Mouse (Mus musculus): ENCODE measurements around the gene Slc50a1.

Slc50a1 gene

DNA sequence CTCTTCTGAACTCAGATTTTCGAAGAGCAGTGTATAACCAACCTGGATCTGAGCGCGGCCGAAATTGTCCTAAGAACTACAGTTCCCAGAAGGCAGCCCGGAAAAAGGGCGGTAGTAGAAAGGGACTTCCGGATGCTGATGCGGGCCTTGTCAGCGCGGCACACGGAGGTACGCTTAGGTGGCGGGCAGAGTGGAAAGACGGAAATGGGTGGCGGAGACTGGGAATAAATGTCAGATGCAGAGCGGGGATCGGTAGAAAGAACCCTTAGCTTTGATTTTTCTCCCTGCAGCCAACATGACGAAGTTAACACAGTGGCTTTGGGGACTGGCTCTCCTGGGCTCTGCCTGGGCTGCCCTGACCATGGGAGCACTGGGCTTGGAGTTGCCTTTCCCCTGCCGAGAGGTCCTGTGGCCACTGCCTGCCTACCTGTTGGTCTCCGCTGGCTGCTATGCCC, 3.9 kb downstream of the Slc50a1 start:
- DNase-seq (ENCODE audit: low spot score in 2 of 2): peak in 1 of 2 experiments; percentile 75

DNA sequence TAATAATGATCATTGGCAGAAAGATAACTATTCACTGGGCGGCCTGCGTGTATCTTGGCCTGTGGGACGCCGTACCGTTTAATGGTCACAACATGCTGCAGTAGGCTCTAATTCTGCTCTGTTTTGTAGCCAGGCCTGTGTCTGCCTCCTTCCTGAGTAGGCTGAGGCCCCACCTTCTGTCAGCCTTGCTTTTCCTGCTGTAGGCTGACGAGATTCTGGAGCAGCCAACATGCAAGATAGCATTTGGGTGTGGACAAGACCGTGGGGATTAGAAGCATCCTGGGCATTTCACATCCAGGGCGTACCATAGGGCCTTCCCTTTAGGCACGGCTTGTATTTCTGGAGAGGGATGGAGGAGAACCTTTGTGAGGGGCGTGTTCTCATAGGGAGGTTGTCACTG, 8.0 kb downstream of the Slc50a1 start:
- DNase-seq (ENCODE audit: low spot score in 2 of 2): no peak

DNA sequence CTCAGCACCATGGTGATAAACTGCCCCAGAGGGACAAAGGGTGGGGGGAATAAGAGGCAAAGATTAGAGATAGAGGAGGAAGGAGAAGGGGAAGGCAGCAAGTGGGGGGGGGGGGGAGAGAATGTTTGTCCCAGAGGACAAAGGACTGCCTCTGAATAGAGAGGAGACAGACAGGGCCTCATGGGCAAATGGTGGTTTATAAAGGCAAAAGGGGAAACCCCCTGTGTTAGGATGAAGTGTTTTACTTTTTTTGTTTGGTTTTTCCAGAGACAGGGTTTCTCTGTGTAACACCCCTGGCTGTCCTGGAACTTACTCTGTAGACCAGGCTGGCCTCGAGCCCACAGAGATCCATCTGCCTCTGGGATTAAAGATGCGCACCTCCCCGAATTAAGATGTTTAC, 10.2 kb downstream of the Slc50a1 start:
- DNase-seq (ENCODE audit: low spot score in 2 of 2): no peak

DNA sequence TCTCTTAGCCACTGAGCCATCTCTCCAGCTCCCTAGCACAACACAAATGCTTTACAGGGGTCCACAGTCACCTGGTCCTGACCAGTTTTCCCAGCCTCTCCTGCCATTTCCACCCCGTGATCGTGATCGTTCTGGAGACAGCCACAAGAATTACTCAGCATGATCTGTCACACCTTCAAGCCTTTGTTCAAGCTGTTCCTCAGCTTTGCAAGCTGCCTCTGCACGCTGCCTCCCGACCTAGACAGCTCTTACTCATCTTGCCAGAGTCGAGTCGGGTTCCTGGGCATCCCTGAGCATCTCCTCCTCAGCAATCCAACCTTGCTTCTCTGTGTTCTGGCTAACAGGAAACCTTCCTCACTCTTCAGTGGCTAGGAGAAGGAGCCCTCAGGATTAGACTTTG, 11.3 kb downstream of the Slc50a1 start, which contains the start of gene Dpm3:
Gene Dpm3 (plus strand): TSS at position 283 of the 400 bp plus-strand sequence.
- no peak for DNase-seq (ENCODE audit: low spot score in 2 of 2)

DNA sequence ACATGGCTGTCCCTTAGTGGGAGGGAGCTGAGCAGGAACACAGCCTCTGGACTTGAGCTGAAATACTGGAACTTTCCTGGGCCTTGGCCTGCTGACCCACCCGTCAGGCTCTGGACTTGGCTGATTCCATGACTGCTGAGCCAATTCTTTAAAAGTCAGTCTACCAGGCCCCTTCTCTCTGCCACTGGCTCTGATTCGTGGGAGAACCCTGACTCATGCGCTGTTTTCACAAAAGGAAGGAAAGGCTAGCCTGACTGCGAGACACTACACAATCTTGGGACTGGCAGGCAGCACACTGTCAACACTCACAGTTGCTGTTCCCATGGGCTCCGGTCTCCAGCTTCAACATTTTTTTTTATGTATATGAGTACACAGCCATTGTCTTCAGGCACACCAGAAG, 14.2 kb downstream of the Slc50a1 start:
- DNase-seq (ENCODE audit: low spot score in 2 of 2): no peak

DNA sequence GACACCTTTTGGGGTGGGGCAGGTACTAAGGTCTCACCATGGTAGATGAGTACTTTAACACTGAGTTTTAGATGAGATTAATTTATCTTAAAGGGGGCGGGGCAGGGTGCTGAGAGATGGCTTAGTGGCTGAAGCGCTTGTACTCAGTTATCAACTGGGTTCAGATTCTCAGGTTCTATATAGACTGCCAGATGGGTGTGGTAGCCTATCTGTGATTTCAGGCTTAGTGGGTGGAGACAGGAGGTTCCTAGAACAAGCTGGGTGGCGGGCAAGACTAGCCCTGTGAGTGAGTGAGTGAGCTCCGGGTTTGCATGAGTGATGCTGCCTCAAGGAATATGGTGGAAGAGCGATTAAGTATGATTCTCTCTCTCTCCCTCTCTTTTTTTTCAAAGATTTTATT, 15.4 kb downstream of the Slc50a1 start:
- DNase-seq (ENCODE audit: low spot score in 2 of 2): no peak

DNA sequence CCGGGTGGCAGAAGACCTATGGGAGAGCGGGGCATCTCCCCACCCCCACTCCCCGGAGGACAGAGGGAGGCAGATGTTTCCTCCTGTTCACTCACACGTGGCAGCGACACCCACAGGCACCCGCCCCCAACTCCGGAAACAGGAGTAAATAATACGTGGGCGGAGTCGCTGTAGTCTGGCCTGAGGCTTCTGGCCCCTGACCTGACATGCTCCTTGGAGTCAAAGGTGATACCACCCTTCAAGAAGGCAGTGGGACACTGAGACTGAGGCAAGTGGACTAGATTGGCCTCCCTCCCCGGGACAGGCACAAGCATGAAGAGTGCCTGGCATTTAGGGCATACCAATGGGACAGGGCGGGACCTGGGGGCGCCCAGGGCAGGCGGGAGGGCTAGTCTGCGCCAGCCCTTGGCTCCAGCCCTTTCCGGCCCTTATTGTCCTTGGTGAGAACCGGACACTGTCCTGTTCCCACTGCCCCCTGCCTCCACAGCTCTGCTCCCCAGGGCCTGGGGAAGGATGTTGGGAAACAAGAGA, 18.9 kb downstream of the Slc50a1 start:
- no peak for DNase-seq (ENCODE audit: low spot score in 2 of 2)

DNA sequence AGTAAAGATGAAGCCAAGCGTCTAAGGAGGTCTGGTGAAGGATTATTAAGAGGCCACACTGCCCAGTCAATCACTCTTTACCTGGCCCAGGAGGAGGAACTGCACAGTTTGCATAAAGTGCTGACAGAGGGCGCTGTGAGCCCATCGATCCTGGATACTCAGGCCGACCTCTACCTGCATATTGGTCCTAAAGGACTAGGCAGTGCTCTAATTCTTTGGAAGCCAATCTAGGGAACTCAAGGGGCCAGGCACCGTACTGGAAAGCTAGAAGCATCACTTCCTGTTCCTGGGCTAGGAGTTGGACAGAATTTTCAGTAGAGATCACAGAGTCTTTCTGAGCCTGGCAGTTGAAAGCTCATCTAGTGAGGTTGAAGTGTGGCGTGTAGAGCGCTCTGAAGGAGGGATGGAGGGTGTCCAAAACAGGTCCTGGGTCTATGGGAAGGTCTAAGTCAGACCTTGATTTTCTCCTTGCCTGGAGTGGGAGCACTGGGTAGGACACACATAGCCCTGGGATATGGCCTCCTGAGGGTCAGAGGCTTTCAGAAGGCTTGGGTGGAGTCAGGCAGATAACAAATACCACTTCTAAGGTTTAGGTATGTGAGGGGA, 19.8 kb downstream of the Slc50a1 start:
- DNase-seq (ENCODE audit: low spot score in 2 of 2): no peak

DNA sequence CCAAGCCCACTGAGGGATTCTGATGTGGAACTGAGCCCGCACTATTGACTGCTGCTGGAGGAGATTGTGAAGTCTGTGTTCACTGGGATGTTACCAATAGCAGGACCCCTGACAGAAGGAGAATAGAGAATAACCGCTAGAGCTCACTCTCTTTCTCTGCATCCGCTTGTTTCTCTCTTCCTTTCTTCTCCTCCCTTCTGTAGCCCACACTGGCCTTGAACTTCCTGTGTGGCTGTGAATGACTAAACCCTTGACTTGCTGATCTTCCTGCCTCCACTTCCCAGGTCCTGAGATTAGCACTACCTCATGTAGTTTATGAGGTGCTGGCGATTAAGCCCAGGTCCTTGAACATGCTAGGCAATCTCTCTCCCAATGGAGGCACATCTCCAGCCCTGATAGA, 22.9 kb downstream of the Slc50a1 start:
- DNase-seq (ENCODE audit: low spot score in 2 of 2): no peak

DNA sequence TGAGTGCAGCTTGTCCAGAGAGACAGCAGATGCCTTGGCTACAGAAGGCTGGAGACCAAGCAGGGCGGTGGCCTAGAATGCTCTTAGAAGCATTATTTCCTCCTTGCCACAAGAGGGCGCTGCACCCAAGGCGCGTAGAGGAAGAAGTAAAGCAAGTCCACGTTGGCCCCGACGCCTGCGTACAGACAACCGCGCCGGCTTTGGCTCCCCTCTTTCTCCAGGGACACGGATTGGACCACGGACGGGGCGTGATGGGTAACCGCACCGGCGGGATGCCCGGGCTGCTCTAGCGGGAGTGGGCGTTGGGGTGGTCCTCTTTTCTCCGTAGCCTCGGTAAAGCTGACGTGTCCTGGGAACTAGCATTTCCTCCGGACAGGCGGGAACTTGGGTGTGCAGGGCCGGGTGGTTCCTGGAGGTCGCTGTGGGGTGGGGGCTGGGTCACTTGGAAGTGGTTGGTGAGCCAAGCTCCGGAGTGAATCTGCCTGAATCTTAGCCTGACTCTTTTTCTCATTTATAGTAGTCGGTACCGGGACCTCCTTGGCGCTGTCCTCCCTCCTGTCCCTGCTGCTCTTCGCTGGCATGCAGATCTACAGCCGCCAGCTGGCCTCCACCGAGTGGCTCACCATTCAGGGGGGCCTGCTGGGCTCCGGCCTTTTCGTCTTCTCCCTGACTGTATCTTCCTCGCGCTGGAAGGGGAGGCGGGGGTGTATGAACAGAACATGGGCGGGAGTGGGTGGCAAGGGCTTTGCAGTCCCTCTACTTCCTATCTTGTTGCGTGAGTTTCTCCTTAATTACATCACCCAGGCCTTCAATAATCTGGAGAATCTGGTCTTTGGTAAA, 23.9 kb downstream of the Slc50a1 start, which contains the start of gene Trim46:
Gene Trim46 (minus strand): TSS at position 49 of the 840 bp plus-strand sequence.
- DNase-seq (ENCODE audit: low spot score in 2 of 2): peak; percentile 84 to 88

DNA sequence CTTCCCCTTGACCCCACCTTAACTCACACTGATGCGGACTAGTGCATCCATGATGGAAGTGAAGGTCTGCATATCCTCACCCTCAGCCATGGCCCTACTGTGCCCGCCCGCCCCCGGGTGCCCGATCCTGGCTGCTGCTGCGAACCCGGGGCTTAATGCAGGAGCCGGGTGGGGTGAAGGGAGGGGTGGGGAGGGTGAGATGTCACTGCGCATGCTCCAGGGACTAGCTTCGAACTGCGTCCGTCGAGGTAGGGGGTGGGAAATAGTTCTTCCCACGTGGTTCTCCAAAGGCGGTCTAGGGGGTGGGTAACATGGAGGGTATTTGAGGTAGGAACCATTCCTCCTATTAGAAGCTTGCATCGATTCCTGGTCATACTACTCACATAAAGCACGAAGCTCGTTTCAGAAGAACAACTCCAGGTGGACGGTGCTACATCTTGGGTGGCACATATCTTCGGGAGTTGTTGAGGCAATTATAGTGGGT, 24.6 kb downstream of the Slc50a1 start, which contains the start of gene Krtcap2:
Gene Krtcap2 (plus strand): TSS at position 279 of the 484 bp plus-strand sequence.
- no peak for DNase-seq (ENCODE audit: low spot score in 2 of 2)

DNA sequence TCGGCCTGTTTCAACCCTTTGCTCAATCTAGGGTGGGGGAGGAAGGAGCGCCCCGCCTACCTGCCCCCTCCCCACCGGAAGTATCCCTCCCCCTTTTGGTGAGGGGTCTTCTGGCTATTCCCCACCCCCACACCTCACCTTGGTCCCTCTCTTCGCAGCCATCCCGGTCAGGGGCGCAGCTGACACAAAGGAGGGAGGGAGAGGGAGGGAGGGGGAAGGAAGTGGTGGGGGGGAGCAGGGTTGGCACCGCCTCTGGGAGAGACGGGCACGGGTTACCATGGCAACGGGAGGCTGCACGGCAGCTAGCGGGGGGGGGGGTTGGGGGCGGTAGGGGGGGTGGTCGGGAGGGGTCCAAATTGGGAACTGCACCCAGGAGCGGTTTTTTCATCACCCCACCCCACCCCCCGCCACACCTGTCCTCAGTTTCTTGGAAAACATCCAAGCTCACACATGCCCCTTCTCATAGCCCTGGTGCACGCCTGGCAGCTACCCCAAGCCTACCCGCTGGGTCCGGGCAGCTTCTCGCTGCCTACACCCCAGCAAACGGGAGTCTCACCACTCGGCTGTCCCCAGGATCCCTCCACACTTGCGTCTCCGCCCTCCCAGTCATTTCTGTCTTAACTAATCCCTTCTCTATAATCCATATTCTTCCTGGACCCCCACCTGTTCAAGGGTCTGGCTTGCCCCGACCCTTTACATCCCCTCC, 25.2 kb downstream of the Slc50a1 start:
- DNase-seq (ENCODE audit: low spot score in 2 of 2): no peak

DNA sequence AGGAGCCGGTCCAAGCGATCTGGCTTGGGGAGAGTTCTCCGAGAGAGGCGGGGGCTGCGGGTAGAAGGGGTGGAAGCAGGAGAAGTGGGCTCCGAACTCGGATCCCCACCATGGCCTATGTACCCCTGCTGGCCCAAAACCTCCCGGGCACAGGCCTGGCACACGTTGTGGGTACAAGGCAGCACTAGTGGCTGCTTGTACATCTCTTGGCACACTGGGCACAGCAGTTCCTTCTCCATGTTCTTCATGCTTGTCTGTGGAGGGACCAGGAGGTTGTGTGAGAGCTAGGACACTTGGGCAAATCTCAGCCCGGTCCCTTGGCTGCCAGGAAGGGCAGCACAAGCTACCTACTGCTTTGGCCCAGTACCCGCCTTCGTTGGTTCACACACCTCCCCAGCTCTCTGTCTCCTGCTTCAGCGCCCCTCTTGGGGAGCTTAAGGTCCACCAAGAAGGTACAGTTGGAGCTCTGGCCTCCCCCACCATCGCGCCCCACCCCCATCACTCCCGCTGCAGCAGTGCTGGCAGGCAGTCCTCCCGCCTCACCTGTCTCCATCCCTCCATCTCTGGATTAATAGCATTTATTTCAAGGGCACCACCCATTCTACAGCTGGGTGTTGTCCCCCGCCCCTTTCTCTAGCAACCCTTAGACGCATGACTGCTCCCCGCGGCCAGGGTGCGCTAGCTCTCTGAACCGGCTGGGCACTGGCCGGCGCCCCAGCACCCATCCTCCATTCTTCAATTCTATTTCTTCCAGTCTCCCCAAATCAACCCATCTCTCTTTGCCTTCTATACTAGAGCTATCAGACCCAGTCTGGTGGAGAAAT, 26.0 kb downstream of the Slc50a1 start:
- no peak for DNase-seq (ENCODE audit: low spot score in 2 of 2)

DNA sequence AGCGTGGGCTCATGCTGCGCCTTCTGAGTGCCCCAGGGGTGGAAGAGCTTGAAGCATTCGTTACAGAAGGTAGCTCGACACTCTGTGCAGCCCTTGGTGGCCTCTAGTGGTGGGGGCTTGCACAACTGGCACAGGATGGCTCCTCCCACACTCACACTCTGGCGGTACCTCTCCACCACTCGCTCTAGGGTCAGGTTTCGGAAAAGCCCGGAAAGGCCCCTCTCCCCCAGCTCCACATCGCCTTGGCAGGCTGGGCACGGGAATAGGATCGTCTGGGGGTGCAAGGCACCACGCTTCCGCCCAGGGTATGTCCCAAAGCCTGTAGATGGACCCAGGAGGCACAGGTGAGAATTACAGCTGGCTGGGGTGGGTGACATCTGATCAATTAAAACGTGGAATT, 26.8 kb downstream of the Slc50a1 start:
- no peak for DNase-seq (ENCODE audit: low spot score in 2 of 2)

DNA sequence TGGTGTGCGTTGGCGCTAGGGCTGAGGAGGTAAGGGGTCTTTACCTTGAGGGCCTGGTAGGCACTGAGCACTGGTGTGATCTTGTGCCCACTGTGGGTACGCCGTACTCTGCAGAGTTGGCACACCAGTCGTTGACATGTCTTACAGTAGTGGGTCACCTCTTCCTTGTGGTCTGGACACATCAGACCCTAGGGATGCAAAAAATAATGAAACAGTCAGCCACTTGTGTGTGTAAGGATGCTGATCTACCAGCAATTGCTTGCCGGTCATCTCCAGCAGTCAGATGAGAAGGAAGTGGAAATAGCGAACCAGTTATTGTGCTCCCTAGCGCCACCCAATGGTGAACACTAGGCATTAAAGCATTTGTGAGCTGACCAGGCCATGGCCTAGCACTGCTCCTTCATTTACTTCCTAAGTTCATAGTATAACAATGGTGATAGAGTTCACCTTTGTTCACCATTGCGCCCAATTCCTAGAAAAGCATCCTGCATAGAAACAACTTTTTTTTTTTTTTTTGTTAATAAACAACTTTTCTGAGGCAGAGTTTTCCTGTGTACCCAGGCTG, 28.0 kb downstream of the Slc50a1 start:
- DNase-seq (ENCODE audit: low spot score in 2 of 2): no peak

DNA sequence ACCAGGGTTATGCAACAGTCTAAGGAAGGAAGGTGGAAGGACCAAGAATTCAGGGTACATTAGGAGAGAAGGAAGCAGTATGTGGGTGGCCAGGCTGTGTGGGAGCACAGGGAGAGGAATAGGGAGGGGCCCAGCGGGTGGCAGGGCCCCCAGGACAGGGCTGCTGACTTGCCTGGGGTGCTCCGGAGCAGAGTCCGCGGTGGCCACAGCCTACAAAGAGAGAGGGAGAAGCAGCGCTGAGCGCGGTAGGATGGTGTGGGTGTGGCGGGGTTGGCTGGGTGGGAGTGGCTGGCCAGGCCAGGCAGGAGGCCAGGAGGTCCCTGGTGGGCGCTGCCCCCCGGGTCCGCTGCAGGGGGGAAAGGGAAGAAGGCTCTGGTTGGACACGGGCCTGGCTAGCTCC, 31.9 kb downstream of the Slc50a1 start:
- no peak for DNase-seq (ENCODE audit: low spot score in 2 of 2)

DNA sequence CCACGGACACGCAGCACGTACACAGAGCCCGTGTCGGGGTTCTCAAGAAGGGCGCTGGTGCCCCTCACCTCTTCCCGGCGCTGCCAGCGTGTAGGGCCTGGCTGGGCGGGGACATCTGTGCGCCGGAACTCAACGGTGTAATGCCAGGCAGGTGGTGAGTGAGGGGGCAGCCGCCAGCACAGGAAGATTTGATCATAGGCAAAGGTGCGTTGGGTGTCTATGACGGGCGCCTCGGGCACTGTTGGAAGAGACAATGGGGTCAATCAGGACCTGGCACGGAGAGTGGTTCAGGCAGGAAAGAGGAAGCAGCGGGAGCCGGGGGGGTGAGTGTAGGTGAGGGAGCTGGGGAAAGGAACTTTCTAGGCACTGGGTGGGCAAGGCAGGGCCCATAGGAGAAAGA, 32.7 kb downstream of the Slc50a1 start:
- no peak for DNase-seq (ENCODE audit: low spot score in 2 of 2)

DNA sequence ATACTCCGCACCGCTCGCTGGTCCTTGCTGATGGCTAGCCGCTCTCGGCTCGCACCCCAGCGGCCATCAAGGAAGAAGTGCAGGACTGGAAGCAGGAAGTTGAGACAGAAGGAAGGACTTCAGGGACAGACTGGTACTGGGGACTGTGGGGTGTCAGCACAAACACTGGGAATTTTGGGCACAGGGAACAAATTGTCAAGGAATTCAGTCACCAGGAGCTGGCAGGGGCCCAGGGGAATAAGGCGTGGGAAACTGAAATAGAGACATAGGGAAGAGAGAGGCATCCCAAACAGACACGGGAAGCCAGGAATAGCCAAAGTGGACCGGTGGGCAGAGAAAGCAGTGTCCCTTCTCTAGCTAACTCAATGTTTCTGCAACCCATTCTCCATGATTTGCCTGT, 33.9 kb downstream of the Slc50a1 start:
- DNase-seq (ENCODE audit: low spot score in 2 of 2): no peak

DNA sequence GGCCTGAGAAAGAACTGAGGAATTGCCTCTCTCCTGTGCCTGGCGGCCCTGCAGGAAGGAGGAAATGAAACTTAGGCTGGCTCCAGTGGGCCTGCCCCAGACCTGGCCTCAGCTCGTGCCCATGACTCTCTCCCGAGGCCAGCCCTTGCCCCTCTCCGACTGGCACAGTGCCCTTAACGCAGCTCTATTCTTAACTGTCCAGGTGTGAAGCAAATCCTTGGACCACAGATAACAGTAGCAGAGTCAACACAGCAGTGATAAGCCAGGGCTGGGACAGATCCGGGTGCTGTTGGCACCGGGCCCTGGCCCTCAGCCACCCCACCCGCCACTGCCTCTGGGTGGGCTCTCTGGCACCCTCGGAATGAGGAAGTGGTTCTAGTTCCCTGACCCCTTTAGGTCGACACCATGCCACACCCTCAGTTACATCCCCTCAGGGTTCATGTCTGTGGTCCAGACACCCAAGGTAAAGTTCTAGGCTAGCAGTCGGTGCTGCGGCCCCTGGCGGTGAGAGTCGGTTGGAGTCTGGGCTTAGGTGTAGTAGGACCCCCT, 36.7 kb downstream of the Slc50a1 start:
- DNase-seq (ENCODE audit: low spot score in 2 of 2): no peak

DNA sequence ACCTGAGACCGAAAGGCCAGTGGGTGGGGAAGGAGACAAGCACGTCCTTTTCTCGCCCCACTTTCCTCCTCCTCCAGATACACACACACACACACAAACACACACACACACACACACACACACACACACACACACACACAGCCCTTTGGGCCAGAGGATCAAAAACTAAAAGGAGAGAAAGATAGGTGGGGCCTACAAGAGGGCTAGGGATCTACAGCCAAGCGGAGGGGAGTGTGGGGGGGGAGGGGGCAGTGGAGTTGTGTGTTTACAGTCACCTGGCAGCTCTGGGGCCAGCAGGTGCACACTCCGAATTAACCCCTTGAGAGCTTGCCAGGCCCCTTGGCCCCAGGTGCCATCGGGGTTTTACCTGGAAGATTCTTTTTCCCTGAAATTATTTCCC, 37.8 kb downstream of the Slc50a1 start:
- no peak for DNase-seq (ENCODE audit: low spot score in 2 of 2)
